Comparison of ENCODE assay signal across 24 mouse cellular contexts in the genomic region with DNA sequence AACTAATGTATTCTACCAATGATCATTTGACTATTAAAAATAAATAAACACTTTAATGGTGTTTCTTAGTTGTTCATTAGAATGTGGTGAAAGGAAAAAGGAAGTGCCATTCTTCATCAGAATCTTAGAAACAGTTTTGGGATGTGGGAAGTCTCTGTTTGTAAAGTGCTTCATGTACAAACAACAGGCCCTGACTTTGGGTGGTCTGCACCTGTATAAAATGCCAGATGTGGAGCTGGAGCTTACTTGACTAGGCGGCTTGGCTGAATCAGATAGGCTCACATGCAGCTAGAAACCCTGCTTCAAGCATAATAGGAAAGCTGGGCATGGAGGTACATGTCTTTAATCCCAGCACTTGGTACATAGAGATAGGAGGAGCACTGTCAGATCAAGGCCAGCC.
"Had no signal": no experiment of that assay in that cellular context is flagged by ENCODE, and none has a peak within 500 bp of the region (broad histone marks: within the 10 kb centered on the region; RNA-seq: fewer than 3 reads in every experiment).

No protein-coding gene starts in this region.

- H3K27ac ChIP-seq: heart, adult 2 months; heart, embryonic 13.5 days; heart, embryonic 15.5 days; hindbrain, embryonic 10.5 days; hindbrain, embryonic 12.5 days; hindbrain, embryonic 14.5 days; intestine, embryonic 15.5 days; limb, embryonic 15.5 days; liver, embryonic 12.5 days; liver, embryonic 14.5 days had no signal

- H3K9ac ChIP-seq: heart, embryonic 13.5 days; heart, embryonic 15.5 days; hindbrain, embryonic 12.5 days; hindbrain, embryonic 14.5 days; intestine, embryonic 15.5 days; limb, embryonic 15.5 days; liver, embryonic 12.5 days; liver, embryonic 14.5 days had no signal

- ATAC-seq: hindbrain, embryonic 16.5 days; inflammation-experienced regulatory T-cells, adult 6 months; liver, embryonic 12.5 days had no signal

- H3K4me2 ChIP-seq: heart, embryonic 11.5 days; heart, embryonic 13.5 days; heart, embryonic 15.5 days; hindbrain, embryonic 12.5 days; hindbrain, embryonic 14.5 days; intestine, embryonic 15.5 days; limb, embryonic 15.5 days; liver, embryonic 12.5 days had no signal

- H3K36me3 ChIP-seq: heart, embryonic 13.5 days; heart, embryonic 15.5 days; hindbrain, embryonic 10.5 days; hindbrain, embryonic 12.5 days; intestine, embryonic 15.5 days; limb, embryonic 15.5 days; liver, embryonic 12.5 days had no signal

- H3K4me1 ChIP-seq: heart, embryonic 13.5 days; heart, embryonic 15.5 days; hindbrain, embryonic 10.5 days; intestine, embryonic 15.5 days; limb, embryonic 15.5 days; liver, embryonic 12.5 days had no signal

- H3K4me3 ChIP-seq: heart, adult 2 months; heart, embryonic 13.5 days; heart, embryonic 15.5 days; hindbrain, embryonic 10.5 days; hindbrain, embryonic 12.5 days; intestine, embryonic 15.5 days; limb, embryonic 15.5 days; liver, embryonic 12.5 days had no signal

- DNase-seq: gastrocnemius, postnatal 14 days; gastrocnemius, postnatal 36 days; heart, adult 11 months; heart, adult 2 months; heart, postnatal 4 days; kidney, adult 18-20 months; kidney, adult 8-10 months; kidney, postnatal 10 days; kidney, postnatal 36 days; layer of hippocampus, adult 9-11 months; layer of hippocampus, postnatal 36 days; left cerebral cortex, postnatal 4 days had no signal

- H3K9me3 ChIP-seq: heart, embryonic 13.5 days; heart, embryonic 15.5 days; hindbrain, embryonic 10.5 days; hindbrain, embryonic 12.5 days; intestine, embryonic 15.5 days; limb, embryonic 15.5 days; liver, embryonic 12.5 days had no signal

- H3K27me3 ChIP-seq: heart, embryonic 13.5 days; heart, embryonic 15.5 days; hindbrain, embryonic 12.5 days; intestine, embryonic 15.5 days; limb, embryonic 15.5 days; liver, embryonic 12.5 days had no signal
